Mouse (Mus musculus) G1E (cell line): ENCODE data around the gene Pelo. TPM values are rescaled to one million over a fixed set of nuclear protein-coding genes. Genes with fewer than 3 reads are reported as not detected.

Source experiments
- ATAC-seq: 2 replicates; pipeline ENCODE4 v1.8.0; 2016; ENCODE audit warnings: mild to moderate bottlenecking; ENCODE audit not compliant: insufficient number of reproducible peaks, poor library complexity, low FRiP score, severe bottlenecking; ENCODE audit errors: extremely low read depth
- DNase-seq: peaks from one replicate; pipeline ENCODE4 v3.0.0; 2012; ENCODE audit warnings: low spot score
- H3K27me3 ChIP-seq: 2 replicates; pipeline ENCODE4 v1.6.1; 2012; ENCODE audit warnings: mild to moderate bottlenecking, low read length, inconsistent platforms; ENCODE audit not compliant: insufficient read depth
- H3K36me3 ChIP-seq: replicated peaks from 2 replicates; pipeline ENCODE3; 2012; ENCODE audit warnings: mild to moderate bottlenecking, inconsistent platforms
- H3K4me1 ChIP-seq: 2 replicates; pipeline ENCODE4 v1.6.1; 2012; ENCODE audit warnings: low read depth, low read length, inconsistent platforms, mixed read lengths; ENCODE audit not compliant: insufficient read depth
- H3K4me3 ChIP-seq: 2 replicates; pipeline ENCODE4 v1.5.1; 2012; ENCODE audit warnings: low read depth, mild to moderate bottlenecking, inconsistent platforms, low read length, moderate library complexity, mixed read lengths
- H3K9me3 ChIP-seq: replicated peaks from 2 replicates; pipeline ENCODE4 v1.6.1; 2012; ENCODE audit warnings: inconsistent platforms
- CTCF ChIP-seq: IDR thresholded peaks from 2 replicates; pipeline ENCODE4 v1.5.1; 2012; ENCODE audit warnings: low read depth, low read length, inconsistent platforms, mixed read lengths
- GATA1 ChIP-seq: IDR thresholded peaks from 2 replicates; pipeline ENCODE4 v1.6.1; 2012; ENCODE audit warnings: borderline replicate concordance, low read length, inconsistent platforms, mixed read lengths
- GATA2 ChIP-seq: IDR thresholded peaks from 2 replicates; pipeline ENCODE4 v1.6.1; 2012; ENCODE audit warnings: low read depth, low read length, inconsistent platforms, borderline replicate concordance
- POLR2AphosphoS5 ChIP-seq: IDR thresholded peaks from 2 replicates; pipeline ENCODE4 v1.6.1; 2012; ENCODE audit warnings: low read depth, low read length, inconsistent platforms; ENCODE audit not compliant: insufficient replicate concordance
- TAL1 ChIP-seq: conservative IDR thresholded peaks from 2 replicates; pipeline ENCODE4 v1.6.1; 2012; ENCODE audit warnings: low read depth, low read length, inconsistent platforms, mixed read lengths
- polyA plus RNA-seq: library from polyadenylated mRNA; stranded (reverse); fragments of >175 nt; gene quantifications from 2 replicates; pipeline ENCODE4 v1.2.3, GENCODE M21; 2012
- total RNA-seq, 2 experiments: library from RNA; stranded (forward) in 1 of 2; stranded (reverse) in 1 of 2; fragments of 200-1000 nt in 1 of 2; fragments of >200 nt in 1 of 2; fragmentation: Nextera tagmentation in 1 of 2; gene quantifications; 2 replicates each; pipeline ENCODE4 v1.2.3; 2014 to 2017

Pelo gene
- total and polyA plus RNA-seq, 3 experiments, result 7.9 to 27.9 (median 13.3) TPM

- DNase-seq (no peak), ATAC-seq (no peak)
- H3K36me3 ChIP-seq, result no peaks in the 10 kb centered on the region
- no peaks in the 10 kb centered on the region for H3K4me1 ChIP-seq
- 0 out of 2 replicates have a peak, but pooled peaks cover 3% of the 10 kb centered on the region for H3K27me3 ChIP-seq
- no peaks in the 10 kb centered on the region for H3K9me3 ChIP-seq
- no peak overlapping the region for H3K4me3 ChIP-seq
- TF ChIP-seq CTCF, result no peak
- no peak for TF ChIP-seq POLR2AphosphoS5
- TF ChIP-seq TAL1, result no peak
- no peak for TF ChIP-seq GATA1
- no peak for TF ChIP-seq GATA2
Measured at GRCm38 (mm10) chr13:115127826-115128225, 37.8 kb upstream of the Pelo start.

- ATAC-seq, result no peak
- TF ChIP-seq CTCF, result no peak
- no peak for TF ChIP-seq GATA2
- TF ChIP-seq POLR2AphosphoS5, result no peak
- TF ChIP-seq TAL1, result no peak
- no peak for TF ChIP-seq GATA1
Measured at GRCm38 (mm10) chr13:115126534-115126933, 36.5 kb upstream of the Pelo start.

GRCm38 (mm10) chr13:115125130-115125529 is 35.1 kb upstream of the Pelo start:
- no peaks in the 10 kb centered on the region for H3K36me3 ChIP-seq
- H3K4me3 ChIP-seq, result no peak overlapping the region
- ATAC-seq (no peak), DNase-seq (no peak)
- TF ChIP-seq GATA2 (no peak), TAL1 (no peak), CTCF (no peak), GATA1 (no peak), POLR2AphosphoS5 (no peak)
- H3K4me1 ChIP-seq, result no peaks in the 10 kb centered on the region
- no peaks in the 10 kb centered on the region for H3K9me3 ChIP-seq
- no peaks in the 10 kb centered on the region for H3K27me3 ChIP-seq

More at GRCm38 (mm10) chr13:115126534-115126933, 36.5 kb upstream of the Pelo start:
- H3K36me3 ChIP-seq, result no peaks in the 10 kb centered on the region
- no peak overlapping the region for H3K4me3 ChIP-seq
- H3K4me1 ChIP-seq, result no peaks in the 10 kb centered on the region
- H3K9me3 ChIP-seq, result no peaks in the 10 kb centered on the region
- DNase-seq, result no peak
- 0 out of 2 replicates have a peak, but pooled peaks cover 3% of the 10 kb centered on the region for H3K27me3 ChIP-seq

GRCm38 (mm10) chr13:115124521-115124920 is 34.5 kb upstream of the Pelo start:
- ATAC-seq (no peak), DNase-seq (no peak)
- Histone ChIP-seq H3K9me3 (no peaks in the 10 kb centered on the region), H3K36me3 (no peaks in the 10 kb centered on the region), H3K4me1 (no peaks in the 10 kb centered on the region), H3K4me3 (no peak overlapping the region), H3K27me3 (no peaks in the 10 kb centered on the region)
- TF ChIP-seq POLR2AphosphoS5 (no peak), CTCF (no peak), GATA2 (no peak), TAL1 (no peak), GATA1 (no peak)

- TF ChIP-seq TAL1 (no peak), GATA2 (no peak), POLR2AphosphoS5 (no peak), CTCF (no peak), GATA1 (no peak)
Measured at GRCm38 (mm10) chr13:115118756-115119155, 28.8 kb upstream of the Pelo start.

GRCm38 (mm10) chr13:115118195-115118594 is 28.2 kb upstream of the Pelo start:
- no peak for ATAC-seq

More at GRCm38 (mm10) chr13:115118756-115119155, 28.8 kb upstream of the Pelo start:
- DNase-seq, result no peak
- H3K36me3 ChIP-seq, result no peaks in the 10 kb centered on the region
- no peak overlapping the region for H3K4me3 ChIP-seq
- H3K9me3 ChIP-seq, result no peaks in the 10 kb centered on the region
- H3K27me3 ChIP-seq, result no peaks in the 10 kb centered on the region
- H3K4me1 ChIP-seq, result no peaks in the 10 kb centered on the region
- no peak for ATAC-seq

More at GRCm38 (mm10) chr13:115118195-115118594, 28.2 kb upstream of the Pelo start:
- H3K9me3 ChIP-seq, result no peaks in the 10 kb centered on the region
- no peak for TF ChIP-seq TAL1
- TF ChIP-seq GATA2, result no peak
- no peak for TF ChIP-seq POLR2AphosphoS5
- no peak for TF ChIP-seq CTCF
- no peak for TF ChIP-seq GATA1
- no peak for DNase-seq
- H3K4me1 ChIP-seq, result no peaks in the 10 kb centered on the region
- H3K27me3 ChIP-seq, result no peaks in the 10 kb centered on the region
- H3K4me3 ChIP-seq, result no peak overlapping the region
- no peaks in the 10 kb centered on the region for H3K36me3 ChIP-seq
